Mouse (Mus musculus) brain, embryonic 14.5 days (tissue): ENCODE data around the gene Vps54.
"Not testable (repeated sequence)": the region's sequence is repeated elsewhere in the genome, so short reads cannot be mapped to it uniquely, and the experiment has no call there.

ENCODE experiments used
- CTCF ChIP-seq: fragments of 200-500 bp; IDR thresholded peaks from 2 replicates; pipeline ENCODE4 v1.5.1; 2012; ENCODE audit warnings: inconsistent platforms, mild to moderate bottlenecking, moderate library complexity, borderline replicate concordance; ENCODE audit not compliant: insufficient read depth, insufficient read length; ENCODE audit errors: extremely low read depth
- POLR2A ChIP-seq: fragments of 200-500 bp; IDR thresholded peaks from 2 replicates; pipeline ENCODE4 v1.6.1; 2012; ENCODE audit warnings: mild to moderate bottlenecking, inconsistent platforms, borderline replicate concordance; ENCODE audit not compliant: poor library complexity, insufficient read depth, insufficient read length, severe bottlenecking; ENCODE audit errors: extremely low read depth

DNA sequence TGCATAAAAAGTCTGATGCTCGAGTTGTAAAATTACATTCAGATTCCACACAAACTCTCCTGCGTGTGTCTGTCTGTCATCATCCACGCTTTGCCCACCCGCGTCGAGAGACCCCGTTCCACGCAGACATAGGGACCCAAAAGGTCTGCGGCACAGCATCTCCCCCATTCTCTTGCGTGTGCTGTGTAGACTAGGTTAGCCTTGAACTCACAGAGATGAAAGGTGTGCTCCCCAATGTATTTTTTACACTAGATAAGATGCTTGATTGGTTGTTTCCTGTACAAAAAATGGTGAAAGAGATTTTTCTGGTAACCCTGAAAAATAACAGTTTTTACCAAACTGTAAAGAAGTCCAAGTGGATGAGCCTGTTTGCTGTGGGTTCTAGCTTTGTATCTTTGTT lies 19.5 kb downstream of the Vps54 start:
- not testable (repeated sequence) for TF ChIP-seq CTCF, POLR2A
